Comparison of ENCODE assay signal across 9 mouse cellular contexts in the genomic region with DNA sequence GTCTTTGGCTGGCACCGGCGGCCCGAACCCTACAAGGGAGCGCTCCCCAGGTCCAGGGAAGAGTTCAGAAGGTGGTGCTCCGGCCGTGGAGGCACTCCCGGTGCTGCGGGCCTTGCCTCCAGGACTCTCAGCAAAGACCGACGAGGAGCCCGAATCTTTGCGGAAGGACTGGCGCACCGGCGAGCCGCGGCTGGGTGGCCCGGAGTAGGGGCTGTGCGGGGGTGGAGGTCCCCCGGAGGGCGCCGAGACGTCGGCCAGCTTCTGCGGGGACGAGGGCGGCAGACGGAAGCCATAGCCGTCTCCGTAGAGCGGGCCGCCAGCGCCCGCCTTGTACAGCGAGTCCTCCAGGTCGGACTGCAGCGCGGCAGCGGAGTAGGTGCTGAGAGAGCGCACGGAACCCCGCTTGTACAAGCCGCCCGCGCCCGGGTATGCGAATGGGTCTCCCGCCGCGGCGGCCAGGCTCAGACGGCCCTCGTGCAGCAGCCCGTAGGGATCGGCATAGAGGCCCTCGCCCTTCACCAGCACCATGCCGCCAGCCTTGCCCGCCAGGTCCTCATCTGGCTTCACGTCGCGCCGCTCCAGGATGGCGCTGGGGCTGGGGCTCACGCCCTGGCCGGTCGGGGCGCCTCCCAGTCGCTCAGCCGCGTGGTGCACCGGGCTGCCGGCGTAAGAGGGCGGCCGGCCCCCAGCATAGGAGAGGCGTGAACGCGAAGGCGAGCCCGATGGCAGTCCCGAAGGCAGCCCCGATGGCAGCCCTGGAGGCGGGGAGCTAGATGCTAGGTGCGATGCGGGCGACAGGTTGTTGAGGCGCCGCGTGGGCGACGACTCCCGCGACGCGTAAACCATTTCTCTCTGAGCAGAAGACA. TPM values are rescaled to one million over a fixed set of nuclear protein-coding genes. Genes with fewer than 3 reads are reported as not detected.
DNase-seq lines count a peak whose midpoint lies in the region; ATAC-seq lines count a peak whose summit lies in the region.
"Had no signal": no experiment of that assay in that cellular context is flagged by ENCODE, and none has a peak within 500 bp of the region (broad histone marks: within the 10 kb centered on the region; RNA-seq: fewer than 3 reads in every experiment).

No protein-coding gene starts in this region.

- H3K4me2 ChIP-seq in heart, embryonic 14.5 days (ENCODE audit: low read length): peak overlapping the region; percentile 47
- H3K4me2 ChIP-seq in embryonic facial prominence, embryonic 13.5 days: peak overlapping the region; percentile 54
- peak overlapping the region; percentile 30 for H3K4me2 ChIP-seq in neural tube, embryonic 13.5 days

- peaks cover 81% of the 10 kb centered on the region for H3K27me3 ChIP-seq in heart, embryonic 14.5 days (ENCODE audit: control insufficient read depth, insufficient read depth, low read length)
- peaks cover 92% of the 10 kb centered on the region for H3K27me3 ChIP-seq in embryonic facial prominence, embryonic 13.5 days
- H3K27me3 ChIP-seq in neural tube, embryonic 13.5 days: peaks cover 84% of the 10 kb centered on the region

- intact Hi-C loops in heart, postnatal 36 days (cut with DNase I): loop anchor here (5.0 kb wide), 1 partner anchor 153 kb away; a partner anchor contains a TSS

- no peak for ATAC-seq in heart, embryonic 14.5 days (ENCODE audit: insufficient number of reproducible peaks, insufficient read depth, low FRiP score, low read depth)
- ATAC-seq in embryonic facial prominence, embryonic 13.5 days (ENCODE audit: insufficient number of reproducible peaks, insufficient read depth, low FRiP score, low TSS enrichment, low read depth): no peak
- ATAC-seq in neural tube, embryonic 13.5 days (ENCODE audit: low read depth): no peak

- peak overlapping the region; percentile 8 to 26; a peak in 3 of 4 replicates for H3K4me3 ChIP-seq in heart, embryonic 14.5 days (ENCODE audit: control insufficient read depth in 1 of 2, insufficient read depth in 1 of 2, low read depth in 1 of 2, low read length in 2 of 2)
- peak overlapping the region; percentile 35 for H3K4me3 ChIP-seq in embryonic facial prominence, embryonic 13.5 days
- peak overlapping the region; percentile 20 for H3K4me3 ChIP-seq in neural tube, embryonic 13.5 days

- no peaks in the 10 kb centered on the region for H3K36me3 ChIP-seq in heart, embryonic 14.5 days (ENCODE audit: control insufficient read depth, insufficient read depth, low read length)
- no peaks in the 10 kb centered on the region for H3K36me3 ChIP-seq in embryonic facial prominence, embryonic 13.5 days
- H3K36me3 ChIP-seq in neural tube, embryonic 13.5 days: peaks cover 19% of the 10 kb centered on the region

- H3K9ac ChIP-seq in heart, embryonic 14.5 days (ENCODE audit: low read length): peak overlapping the region; percentile 7; the same call in 1 of the 2 replicates
- H3K9ac ChIP-seq in embryonic facial prominence, embryonic 13.5 days: peak overlapping the region; percentile 54; the same call in 1 of the 2 replicates
- H3K9ac ChIP-seq in neural tube, embryonic 13.5 days: peak overlapping the region; percentile 53; the same call in 1 of the 2 replicates

- H3K9me3 ChIP-seq in heart, embryonic 14.5 days (ENCODE audit: control insufficient read depth, low read length): no peaks in the 10 kb centered on the region
- no peaks in the 10 kb centered on the region for H3K9me3 ChIP-seq in embryonic facial prominence, embryonic 13.5 days
- no peaks in the 10 kb centered on the region for H3K9me3 ChIP-seq in neural tube, embryonic 13.5 days

- no peak for DNase-seq in heart, postnatal 36 days
- peak; percentile 62 for DNase-seq in ZHBTc4 (ENCODE audit: low read depth, low spot score)
- peak; percentile 54 to 70 for DNase-seq in left cerebral cortex, adult 18-20 months (ENCODE audit: low spot score in 2 of 2)
- DNase-seq in gastrocnemius, adult 8-10 months (ENCODE audit: low spot score in 2 of 2): no peak
- DNase-seq in ovary, postnatal 10 days (ENCODE audit: low spot score): no peak

- 2% methylated on average over 94 of the region's 95 CpGs for WGBS in heart, embryonic 14.5 days
- 4% methylated on average over 95 of the region's 95 CpGs for WGBS in embryonic facial prominence, embryonic 13.5 days
- WGBS in neural tube, embryonic 13.5 days: 4% methylated on average over 89 of the region's 95 CpGs

- peaks cover 2 to 33% of the 10 kb centered on the region in 2 experiments; a peak in 3 of 4 replicates for H3K4me1 ChIP-seq in heart, embryonic 14.5 days (ENCODE audit: control insufficient read depth in 2 of 2, insufficient read depth in 2 of 2, low read length in 2 of 2)
- peaks cover 46% of the 10 kb centered on the region for H3K4me1 ChIP-seq in embryonic facial prominence, embryonic 13.5 days
- peaks cover 54% of the 10 kb centered on the region for H3K4me1 ChIP-seq in neural tube, embryonic 13.5 days (replicated peaks)

- no peak overlapping the region for H3K27ac ChIP-seq in heart, embryonic 14.5 days (replicated peaks in 1 of 2; ENCODE audit: control insufficient read depth in 1 of 2, insufficient read depth in 1 of 2, low read depth in 2 of 2, low read length in 2 of 2)
- no peak overlapping the region for H3K27ac ChIP-seq in embryonic facial prominence, embryonic 13.5 days
- H3K27ac ChIP-seq in neural tube, embryonic 13.5 days (replicated peaks): no peak overlapping the region

RNA-seq across cellular contexts. Expression of a gene that starts 34.5 kb away (rescaled TPM):
- 0.19 TPM in 1 of 2 replicates, not detected in the other for polyA plus RNA-seq in heart, embryonic 14.5 days (2014; fragmentation: Nextera tagmentation; extraction: Ambion mirVana)
- total RNA-seq in heart, postnatal 36 days (2021): not detected
- 1.4 and 1.8 TPM in 2 replicates for polyA plus RNA-seq in embryonic facial prominence, embryonic 13.5 days (2015; fragmentation: Nextera tagmentation; extraction: Ambion mirVana)
- total RNA-seq in left cerebral cortex, adult 18-20 months (2021): not detected
- polyA plus RNA-seq in neural tube, embryonic 13.5 days (2015; fragmentation: Nextera tagmentation; extraction: Ambion mirVana): 0.81 and 1.1 TPM in 2 replicates
- not detected for total RNA-seq in gastrocnemius, adult 8-10 months (2022)
- total RNA-seq: left cerebral cortex, postnatal 25 days had no signal

RNA-seq across cellular contexts. Expression of a gene that starts 41.3 kb away (rescaled TPM):
- polyA plus RNA-seq in heart, embryonic 14.5 days (2014; fragmentation: Nextera tagmentation; extraction: Ambion mirVana): 0.22 TPM in 1 of 2 replicates, not detected in the other
- under 1 TPM; 0.08 to 0.16 TPM for total RNA-seq in heart, postnatal 36 days (2021)
- polyA plus RNA-seq in embryonic facial prominence, embryonic 13.5 days (2015; fragmentation: Nextera tagmentation; extraction: Ambion mirVana): 0.76 and 1.2 TPM in 2 replicates
- 100 to 1,000 TPM; 246 to 287 TPM for total RNA-seq in left cerebral cortex, adult 18-20 months (2021)
- polyA plus RNA-seq in neural tube, embryonic 13.5 days (2015; fragmentation: Nextera tagmentation; extraction: Ambion mirVana): 5.7 and 7.0 TPM in 2 replicates
- 1 to 10 TPM; 1.1 to 2.5 (median 1.6) TPM for total RNA-seq in gastrocnemius, adult 8-10 months (2022)

Comparison
In these comparisons a context has a peak if more than half of its experiments do, and no peak if none do; other contexts are left out.
1. DNase-seq: peak in ZHBTc4 (single experiment) and left cerebral cortex, adult 18-20 months (2 of 2); none in heart, postnatal 36 days (0 of 2), gastrocnemius, adult 8-10 months (0 of 2) and ovary, postnatal 10 days (single experiment).
2. RNA of a gene that starts 41.3 kb away (total RNA-seq): 246 to 287 TPM in left cerebral cortex, adult 18-20 months; 1.1 to 2.5 TPM in gastrocnemius, adult 8-10 months and 0.08 to 0.16 TPM in heart, postnatal 36 days; every median in the first group is over 10 times any median in the second.
3. Peak in every context shown above with its lines, with median percentiles within 50 percentile points of each other: H3K4me2 ChIP-seq, H3K4me3 ChIP-seq and H3K9ac ChIP-seq.